Mouse (Mus musculus) kidney, adult 2 months (tissue): ENCODE data around the gene Olfr56.
"Not testable (repeated sequence)": the region's sequence is repeated elsewhere in the genome, so short reads cannot be mapped to it uniquely, and the experiment has no call there.

Experiments used
- CTCF ChIP-seq: fragments of 200-500 bp; conservative IDR thresholded peaks from 2 replicates; pipeline ENCODE4 v1.5.1; 2011; ENCODE audit warnings: low read depth, mild to moderate bottlenecking, control low read depth, low read length, moderate library complexity, mixed read lengths; ENCODE audit not compliant: insufficient read depth, insufficient read length
- POLR2A ChIP-seq: fragments of 200-500 bp; IDR thresholded peaks from one replicate; pipeline ENCODE4 v1.6.1; 2011; ENCODE audit warnings: low read depth, low read length, control low read depth

DNA sequence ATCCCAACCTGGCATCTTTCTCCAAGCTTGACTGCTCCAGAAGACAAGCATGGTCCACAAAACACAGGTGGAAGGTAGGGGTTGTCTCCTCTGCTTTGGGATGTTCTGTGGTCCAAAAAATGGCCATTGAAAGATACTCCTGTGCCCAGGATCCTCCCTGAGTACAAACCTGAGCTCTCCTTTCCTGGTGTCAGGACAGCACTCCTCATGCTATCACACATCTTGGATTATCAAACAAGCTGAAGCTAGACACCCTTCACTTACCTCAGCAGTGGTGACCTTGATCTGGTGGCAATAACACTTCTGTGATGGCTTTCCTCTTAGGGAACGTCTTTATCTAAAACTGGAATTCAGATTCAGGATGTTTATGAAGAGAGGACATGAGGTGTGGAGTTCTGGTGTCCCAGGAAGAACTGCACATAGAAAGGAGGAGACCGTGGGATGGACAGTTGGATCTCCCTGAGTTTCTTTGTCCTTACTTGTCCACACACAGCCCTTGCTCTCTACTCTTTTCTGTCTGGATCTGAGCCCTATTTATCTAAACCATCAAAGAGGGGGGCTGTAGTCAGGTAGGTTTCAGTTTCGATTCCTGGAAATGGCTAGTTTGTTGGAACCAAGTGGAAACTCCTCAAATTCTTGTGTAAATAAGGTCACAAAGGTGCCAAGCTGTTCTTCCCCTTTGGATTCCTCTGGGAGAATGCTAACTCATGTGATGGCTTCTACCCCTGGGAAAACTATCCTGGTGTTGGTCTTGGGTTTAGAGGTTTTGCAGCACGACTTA, 13.2 kb downstream of the Olfr56 start, which contains the start of gene Gm12185:
- not testable (repeated sequence) for TF ChIP-seq POLR2A, CTCF
